Mouse (Mus musculus) G1E (cell line): ENCODE measurements at regions not wholly inside any gene's neighbourhood (a gene's known extent, or its start where the extent isn't known, plus 50 kb on each side); places are given as distances from the start of the nearest gene placed in this dataset.

ENCODE experiments used
- CTCF ChIP-seq: IDR thresholded peaks from 2 replicates; pipeline ENCODE4 v1.5.1; 2012; ENCODE audit warnings: low read depth, low read length, inconsistent platforms, mixed read lengths
- GATA1 ChIP-seq: IDR thresholded peaks from 2 replicates; pipeline ENCODE4 v1.6.1; 2012; ENCODE audit warnings: borderline replicate concordance, low read length, inconsistent platforms, mixed read lengths
- GATA2 ChIP-seq: IDR thresholded peaks from 2 replicates; pipeline ENCODE4 v1.6.1; 2012; ENCODE audit warnings: low read depth, low read length, inconsistent platforms, borderline replicate concordance
- POLR2AphosphoS5 ChIP-seq: IDR thresholded peaks from 2 replicates; pipeline ENCODE4 v1.6.1; 2012; ENCODE audit warnings: low read depth, low read length, inconsistent platforms; ENCODE audit not compliant: insufficient replicate concordance
- TAL1 ChIP-seq: conservative IDR thresholded peaks from 2 replicates; pipeline ENCODE4 v1.6.1; 2012; ENCODE audit warnings: low read depth, low read length, inconsistent platforms, mixed read lengths

GRCm38 (mm10) chr8:25449590-25449989 lies 625.4 kb upstream of the Adam5 start:
- TF ChIP-seq CTCF (no peak), POLR2AphosphoS5 (no peak), GATA2 (no peak), TAL1 (no peak), GATA1 (no peak)
